Mouse (Mus musculus): Measurements from ENCODE around the gene Fam208b. TPM values are rescaled to one million over a fixed set of nuclear protein-coding genes. Genes with fewer than 3 reads are reported as not detected.

Gene Fam208b
- polyA plus RNA-seq, 1 experiment from 2014 or later, result 5.1 TPM

DNA sequence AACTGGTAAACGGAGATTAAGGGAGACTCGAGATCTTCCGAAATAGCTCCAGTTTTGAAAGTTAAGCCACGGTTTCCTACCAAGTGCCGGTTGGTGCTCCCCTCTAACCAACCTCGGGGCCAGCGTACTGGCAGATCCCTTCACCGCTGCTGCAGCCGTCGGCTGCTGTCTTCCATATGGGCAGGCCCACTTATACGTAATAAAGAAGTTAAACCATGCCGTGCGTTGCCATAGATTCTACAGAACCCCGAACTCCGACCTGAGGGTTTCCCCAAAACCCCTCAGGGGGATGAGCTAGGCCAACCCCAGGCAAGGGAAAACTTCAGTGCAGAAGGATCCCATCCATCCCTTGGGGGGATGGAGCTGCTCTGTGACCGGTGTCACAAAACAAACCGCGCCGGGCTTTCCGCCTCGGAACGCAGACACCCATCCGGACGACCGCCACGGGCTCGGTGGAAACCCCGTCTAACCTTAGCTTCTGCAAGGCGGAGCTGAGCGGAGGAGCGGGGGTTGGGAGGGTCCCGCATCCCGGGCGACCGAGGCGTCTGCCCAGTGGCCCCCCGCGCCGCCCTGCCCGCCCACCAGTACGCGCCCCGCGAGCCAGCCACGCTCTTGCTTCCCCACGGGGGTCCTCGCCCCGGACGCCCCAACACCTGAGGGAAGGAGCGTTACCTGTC is 652 bp downstream of the Fam208b start:
- DNase-seq (ENCODE audit: low spot score) (peak; percentile 43), ATAC-seq (ENCODE audit: low FRiP score, low TSS enrichment) (peak; percentile 27)
- H3K9me3 ChIP-seq (ENCODE audit: control insufficient read depth, low read length), result no peaks in the 10 kb centered on the region
- TF ChIP-seq EP300 (optimal IDR thresholded peaks at IDR 0.05) (no peak), CTCF (IDR thresholded peaks at IDR 0.05; ENCODE audit: low read depth) (no peak)
- peak overlapping the region; percentile 87 for H3K9ac ChIP-seq (ENCODE audit: low read length)
- no peaks in the 10 kb centered on the region for H3K36me3 ChIP-seq (ENCODE audit: control insufficient read depth, insufficient read depth, low read length)
- H3K27ac ChIP-seq (replicated peaks), result peak overlapping the region; percentile 96
- peak overlapping the region; percentile 88 for H3K4me2 ChIP-seq (replicated peaks; ENCODE audit: low read depth)
- no peaks in the 10 kb centered on the region for H3K27me3 ChIP-seq (ENCODE audit: control insufficient read depth, insufficient read depth, low read length)
- peak overlapping the region; percentile 97 for H3K4me3 ChIP-seq (ENCODE audit: low read depth, low read length)
- WGBS, result under 1% methylated on average over 50 of the region's 50 CpGs
- H3K4me1 ChIP-seq (replicated peaks; ENCODE audit: control insufficient read depth, insufficient read depth), result no peaks in the 10 kb centered on the region

- H3K4me2 ChIP-seq (replicated peaks; ENCODE audit: low read depth), result peak overlapping the region; percentile 88
- peak overlapping the region; percentile 97 for H3K4me3 ChIP-seq (ENCODE audit: low read depth, low read length)
- no peaks in the 10 kb centered on the region for H3K4me1 ChIP-seq (replicated peaks; ENCODE audit: control insufficient read depth, insufficient read depth)
- no peak for DNase-seq (ENCODE audit: low spot score)
- no peak for TF ChIP-seq CTCF (IDR thresholded peaks at IDR 0.05; ENCODE audit: low read depth)
- no peak for TF ChIP-seq EP300 (optimal IDR thresholded peaks at IDR 0.05)
- H3K36me3 ChIP-seq (ENCODE audit: control insufficient read depth, insufficient read depth, low read length), result no peaks in the 10 kb centered on the region
- no peaks in the 10 kb centered on the region for H3K27me3 ChIP-seq (ENCODE audit: control insufficient read depth, insufficient read depth, low read length)
- peak overlapping the region; percentile 87 for H3K9ac ChIP-seq (ENCODE audit: low read length)
- H3K9me3 ChIP-seq (ENCODE audit: control insufficient read depth, low read length), result no peaks in the 10 kb centered on the region
- no peak overlapping the region for H3K27ac ChIP-seq (replicated peaks)
- no peak for ATAC-seq (ENCODE audit: low FRiP score, low TSS enrichment)
- WGBS, result 12% methylated on average over 8 of the region's 8 CpGs
Measured at GRCm38 (mm10) chr13:3609780-3610117, 1.2 kb downstream of the Fam208b start.

GRCm38 (mm10) chr13:3596232-3596631 is 14.7 kb downstream of the Fam208b start:
- 94% methylated on average over 6 of the region's 6 CpGs for WGBS
- H3K27ac ChIP-seq (replicated peaks), result no peak overlapping the region

DNA sequence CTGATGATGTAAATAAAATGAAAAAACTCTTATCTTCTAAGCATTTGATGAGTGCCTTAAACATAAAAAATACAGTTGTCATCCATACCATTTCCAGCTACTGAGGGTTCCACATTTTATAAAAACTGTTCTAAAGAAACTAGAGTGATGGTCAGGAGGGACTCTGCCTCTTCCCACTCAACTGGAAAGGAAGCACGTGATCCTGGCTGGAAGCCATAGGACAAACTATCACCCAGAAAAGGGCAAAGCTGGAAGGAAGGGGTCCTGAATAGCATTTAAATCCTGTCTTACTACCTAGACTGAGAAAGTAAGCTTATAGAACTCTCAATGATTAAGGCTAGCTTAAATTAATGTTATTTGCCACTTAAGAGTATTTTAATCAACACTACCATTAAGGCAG is 16.6 kb downstream of the Fam208b start:
- Histone ChIP-seq H3K27ac (replicated peaks) (no peak overlapping the region), H3K27me3 (ENCODE audit: control insufficient read depth, insufficient read depth, low read length) (no peaks in the 10 kb centered on the region), H3K4me3 (ENCODE audit: low read depth, low read length) (no peak overlapping the region), H3K9me3 (ENCODE audit: control insufficient read depth, low read length) (no peaks in the 10 kb centered on the region), H3K9ac (ENCODE audit: low read length) (no peak overlapping the region), H3K4me2 (replicated peaks; ENCODE audit: low read depth) (no peak overlapping the region), H3K36me3 (ENCODE audit: control insufficient read depth, insufficient read depth, low read length) (peaks cover 3% of the 10 kb centered on the region; the same call in 1 of the 2 replicates), H3K4me1 (replicated peaks; ENCODE audit: control insufficient read depth, insufficient read depth) (no peaks in the 10 kb centered on the region)
- ATAC-seq (ENCODE audit: low FRiP score, low TSS enrichment) (no peak), DNase-seq (ENCODE audit: low spot score) (no peak)
- WGBS, result 74% methylated on average over 1 of the region's 1 CpGs
- no peak for TF ChIP-seq EP300 (optimal IDR thresholded peaks at IDR 0.05)
- TF ChIP-seq CTCF (IDR thresholded peaks at IDR 0.05; ENCODE audit: low read depth), result no peak

More at GRCm38 (mm10) chr13:3596232-3596631, 14.7 kb downstream of the Fam208b start:
- Histone ChIP-seq H3K27me3 (ENCODE audit: control insufficient read depth, insufficient read depth, low read length) (no peaks in the 10 kb centered on the region), H3K4me3 (ENCODE audit: low read depth, low read length) (no peak overlapping the region), H3K36me3 (ENCODE audit: control insufficient read depth, insufficient read depth, low read length) (peaks cover 3% of the 10 kb centered on the region; the same call in 1 of the 2 replicates), H3K4me1 (replicated peaks; ENCODE audit: control insufficient read depth, insufficient read depth) (no peaks in the 10 kb centered on the region), H3K9me3 (ENCODE audit: control insufficient read depth, low read length) (no peaks in the 10 kb centered on the region), H3K4me2 (replicated peaks; ENCODE audit: low read depth) (no peak overlapping the region), H3K9ac (ENCODE audit: low read length) (no peak overlapping the region)
- TF ChIP-seq EP300 (optimal IDR thresholded peaks at IDR 0.05), result no peak
- no peak for TF ChIP-seq CTCF (IDR thresholded peaks at IDR 0.05; ENCODE audit: low read depth)
- DNase-seq (ENCODE audit: low spot score) (no peak), ATAC-seq (ENCODE audit: low FRiP score, low TSS enrichment) (no peak)

DNA sequence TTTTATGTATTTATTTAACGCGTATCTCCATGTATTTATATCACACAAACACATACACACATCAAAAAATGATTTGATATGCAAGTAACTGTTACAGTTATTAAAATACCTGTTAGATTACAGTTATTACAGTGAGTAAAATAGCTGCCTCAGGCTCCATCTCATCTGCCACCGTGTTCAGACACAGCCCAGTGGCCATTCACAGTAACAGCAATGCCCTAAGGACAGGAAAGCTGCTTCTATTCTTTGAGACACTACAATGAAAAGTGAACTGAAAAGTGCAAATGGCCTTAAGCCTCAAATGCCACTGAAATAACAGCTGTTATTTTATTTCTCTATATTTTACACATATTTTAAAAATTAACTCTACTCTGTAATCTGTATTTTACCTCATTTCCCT is 20.1 kb downstream of the Fam208b start:
- DNase-seq (ENCODE audit: low spot score) (no peak), ATAC-seq (ENCODE audit: low FRiP score, low TSS enrichment) (no peak)
- H3K27me3 ChIP-seq (ENCODE audit: control insufficient read depth, insufficient read depth, low read length), result no peaks in the 10 kb centered on the region
- 86% methylated on average over 3 of the region's 3 CpGs for WGBS
- H3K9ac ChIP-seq (ENCODE audit: low read length), result no peak overlapping the region
- H3K4me2 ChIP-seq (replicated peaks; ENCODE audit: low read depth), result no peak overlapping the region
- no peak overlapping the region for H3K4me3 ChIP-seq (ENCODE audit: low read depth, low read length)
- no peak overlapping the region for H3K27ac ChIP-seq (replicated peaks)
- TF ChIP-seq CTCF (IDR thresholded peaks at IDR 0.05; ENCODE audit: low read depth), result peak; percentile 60
- no peak for TF ChIP-seq EP300 (optimal IDR thresholded peaks at IDR 0.05)
- peaks cover 5% of the 10 kb centered on the region for H3K36me3 ChIP-seq (ENCODE audit: control insufficient read depth, insufficient read depth, low read length)
- H3K9me3 ChIP-seq (ENCODE audit: control insufficient read depth, low read length), result no peaks in the 10 kb centered on the region
- H3K4me1 ChIP-seq (replicated peaks; ENCODE audit: control insufficient read depth, insufficient read depth), result no peaks in the 10 kb centered on the region

DNA sequence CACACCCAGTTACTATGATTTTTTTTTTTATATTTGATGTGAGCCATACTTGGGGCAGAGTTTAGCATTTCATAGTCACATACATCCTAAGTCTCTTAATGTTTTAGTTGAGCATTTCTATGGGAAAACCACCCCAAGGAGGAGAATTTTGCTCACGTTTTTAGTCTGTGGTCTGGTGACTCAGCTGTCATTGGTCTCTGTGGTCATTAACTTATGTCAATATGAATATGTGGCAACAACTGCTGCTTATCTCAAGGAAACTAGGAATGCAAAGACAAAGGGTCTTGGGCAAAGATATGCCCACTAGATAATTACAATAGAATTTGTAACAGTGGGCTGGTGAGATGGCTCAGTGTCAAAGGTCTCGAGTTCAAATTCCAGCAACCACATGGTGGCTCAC is 47.0 kb downstream of the Fam208b start:
- no peaks in the 10 kb centered on the region for H3K9me3 ChIP-seq (ENCODE audit: control insufficient read depth, low read length)
- H3K4me2 ChIP-seq (replicated peaks; ENCODE audit: low read depth), result no peak overlapping the region
- ATAC-seq (ENCODE audit: low FRiP score, low TSS enrichment) (no peak), DNase-seq (ENCODE audit: low spot score) (no peak)
- no peak overlapping the region for H3K27ac ChIP-seq (replicated peaks)
- H3K36me3 ChIP-seq (ENCODE audit: control insufficient read depth, insufficient read depth, low read length), result peaks cover 13% of the 10 kb centered on the region
- TF ChIP-seq CTCF (IDR thresholded peaks at IDR 0.05; ENCODE audit: low read depth) (no peak), EP300 (optimal IDR thresholded peaks at IDR 0.05) (no peak)
- H3K4me1 ChIP-seq (replicated peaks; ENCODE audit: control insufficient read depth, insufficient read depth), result no peaks in the 10 kb centered on the region
- H3K27me3 ChIP-seq (ENCODE audit: control insufficient read depth, insufficient read depth, low read length), result no peaks in the 10 kb centered on the region
- H3K9ac ChIP-seq (ENCODE audit: low read length), result no peak overlapping the region
- 59% methylated on average over 2 of the region's 2 CpGs for WGBS
- H3K4me3 ChIP-seq (ENCODE audit: low read depth, low read length), result no peak overlapping the region

Data from stomach, postnatal 0 days (tissue).